Mouse (Mus musculus) lung, embryonic 14.5 days (tissue): ENCODE results near the gene Eif2d. TPM values are rescaled to one million over a fixed set of nuclear protein-coding genes. Genes with fewer than 3 reads are reported as not detected.

Experiments
- ATAC-seq: fragments of 200-750 bp; cut with Nextera tagmentation; 2 replicates; pipeline ENCODE4 v1.8.0; 2017; ENCODE audit warnings: mild to moderate bottlenecking, moderate TSS enrichment, moderate library complexity; ENCODE audit not compliant: insufficient read depth
- DNase-seq: peaks from one replicate; pipeline ENCODE4 v3.0.0-alpha.2; 2015
- H3K27ac ChIP-seq: fragments of 300-500 bp; sonication (generic); 2 replicates; pipeline ENCODE4 v1.5.1; 2014; ENCODE audit warnings: low read depth, mild to moderate bottlenecking, moderate library complexity
- H3K27me3 ChIP-seq: fragments of 300-500 bp; sonication (generic); 2 replicates; pipeline ENCODE4 v1.6.1; 2014; ENCODE audit warnings: low read length, control low read depth; ENCODE audit not compliant: insufficient read depth
- H3K36me3 ChIP-seq: fragments of 300-500 bp; sonication (generic); 2 replicates; pipeline ENCODE4 v1.6.1; 2014; ENCODE audit warnings: control low read depth; ENCODE audit not compliant: insufficient read depth
- H3K4me1 ChIP-seq: fragments of 300-500 bp; sonication (generic); 2 replicates; pipeline ENCODE4 v1.6.1; 2014; ENCODE audit warnings: antibody characterized with exemption, control low read depth; ENCODE audit not compliant: insufficient read depth
- H3K4me2 ChIP-seq: fragments of 300-500 bp; sonication (generic); 2 replicates; pipeline ENCODE4 v1.6.1; 2014; ENCODE audit warnings: mild to moderate bottlenecking
- H3K4me3 ChIP-seq: fragments of 300-500 bp; sonication (generic); 2 replicates; pipeline ENCODE4 v1.5.1; 2014; ENCODE audit warnings: low read depth, low read length
- H3K9ac ChIP-seq: fragments of 300-500 bp; sonication (generic); 2 replicates; pipeline ENCODE4 v1.6.1; 2014
- H3K9me3 ChIP-seq: fragments of 300-500 bp; sonication (generic); 2 replicates; pipeline ENCODE4 v1.6.1; 2016; ENCODE audit warnings: low read depth, low read length, control low read depth
- CTCF ChIP-seq: IDR thresholded peaks from 2 replicates; pipeline ENCODE4 v1.5.1; 2016; ENCODE audit warnings: antibody characterized with exemption, low read depth
- WGBS: fragments of 180-500 bp; shearing (Covaris S2); extraction: QIAGEN DNeasy Blood & Tissue Kit; methylation state at CpG from one replicate; pipeline ENCODE4 v1.1.7; 2014; 5-methylcytosine and 5-hydroxymethylcytosine counted together
- polyA plus RNA-seq: library from polyadenylated mRNA; unstranded; fragments of >200 nt; fragmentation: Nextera tagmentation; extraction: Ambion mirVana; gene quantifications from 2 replicates; pipeline ENCODE4 v1.2.1, GENCODE M21; 2014

Eif2d gene
- polyA plus RNA-seq, 1 experiment from 2014 or later = 58.0 TPM

DNA sequence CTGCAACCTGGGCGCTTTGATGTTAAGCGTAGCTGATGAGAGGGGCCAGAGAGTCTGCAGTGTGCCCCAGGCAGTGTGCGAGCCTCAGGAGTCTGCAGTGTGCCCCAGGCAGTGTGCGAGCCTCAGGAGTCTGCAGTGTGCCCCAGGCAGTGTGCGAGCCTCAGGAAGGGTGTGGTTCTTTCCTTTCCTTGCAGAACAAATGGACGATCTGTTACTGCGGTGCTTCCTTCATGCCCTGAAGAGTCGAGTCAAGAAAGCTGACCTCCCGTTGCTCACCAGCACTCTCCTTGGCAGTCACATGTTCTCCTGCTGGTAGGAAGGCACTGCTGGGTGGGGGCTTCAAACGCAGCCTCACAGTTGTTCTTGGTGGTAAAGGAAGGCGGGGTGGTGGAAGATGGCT lies 8.1 kb downstream of the Eif2d start:
- 85% methylated on average over 11 of the region's 11 CpGs for WGBS
- no peaks in the 10 kb centered on the region for H3K4me1 ChIP-seq
- no peak overlapping the region for H3K4me2 ChIP-seq
- H3K27ac ChIP-seq = no peak overlapping the region
- ATAC-seq = no peak
- TF ChIP-seq CTCF = no peak
- no peak overlapping the region for H3K9ac ChIP-seq
- peaks cover 70% of the 10 kb centered on the region for H3K36me3 ChIP-seq
- no peak overlapping the region for H3K4me3 ChIP-seq
- H3K27me3 ChIP-seq = no peaks in the 10 kb centered on the region
- DNase-seq = no peak
- H3K9me3 ChIP-seq = no peaks in the 10 kb centered on the region

GRCm38 (mm10) chr1:131164427-131164826 lies 11.4 kb downstream of the Eif2d start:
- H3K4me2 ChIP-seq = no peak overlapping the region
- ATAC-seq (no peak), DNase-seq (no peak)
- H3K27ac ChIP-seq = no peak overlapping the region
- H3K27me3 ChIP-seq = no peaks in the 10 kb centered on the region
- H3K4me1 ChIP-seq = no peaks in the 10 kb centered on the region
- no peaks in the 10 kb centered on the region for H3K9me3 ChIP-seq
- no peak overlapping the region for H3K4me3 ChIP-seq
- H3K9ac ChIP-seq = no peak overlapping the region
- no peak for TF ChIP-seq CTCF
- peaks cover 89% of the 10 kb centered on the region for H3K36me3 ChIP-seq
- 85% methylated on average over 6 of the region's 6 CpGs for WGBS

DNA sequence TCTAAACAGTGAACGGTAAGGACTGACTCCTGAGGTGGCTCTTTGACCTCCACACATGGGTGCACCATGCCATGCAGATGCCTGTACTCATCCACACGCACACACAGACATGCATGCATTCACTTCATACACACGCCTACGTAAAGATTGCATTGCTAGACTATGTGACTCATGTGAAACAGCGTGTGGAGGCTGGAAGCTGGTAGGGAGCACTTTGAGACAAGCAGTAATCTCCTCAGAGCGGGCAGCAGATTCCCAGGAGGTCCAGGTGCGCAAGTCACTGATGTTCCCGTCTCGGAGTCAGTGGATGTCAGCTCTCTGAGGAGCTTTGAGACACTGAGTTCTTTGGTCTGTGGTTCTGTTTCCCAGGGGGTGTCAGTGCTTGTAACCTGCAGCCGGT lies 14.6 kb downstream of the Eif2d start:
- no peak overlapping the region for H3K4me2 ChIP-seq
- TF ChIP-seq CTCF = no peak
- peaks cover 98% of the 10 kb centered on the region for H3K36me3 ChIP-seq
- no peak overlapping the region for H3K27ac ChIP-seq
- DNase-seq = no peak
- no peaks in the 10 kb centered on the region for H3K9me3 ChIP-seq
- no peaks in the 10 kb centered on the region for H3K27me3 ChIP-seq
- H3K4me1 ChIP-seq = no peaks in the 10 kb centered on the region
- H3K9ac ChIP-seq = no peak overlapping the region
- H3K4me3 ChIP-seq = no peak overlapping the region
- ATAC-seq = no peak
- WGBS = 93% methylated on average over 10 of the region's 10 CpGs

DNA sequence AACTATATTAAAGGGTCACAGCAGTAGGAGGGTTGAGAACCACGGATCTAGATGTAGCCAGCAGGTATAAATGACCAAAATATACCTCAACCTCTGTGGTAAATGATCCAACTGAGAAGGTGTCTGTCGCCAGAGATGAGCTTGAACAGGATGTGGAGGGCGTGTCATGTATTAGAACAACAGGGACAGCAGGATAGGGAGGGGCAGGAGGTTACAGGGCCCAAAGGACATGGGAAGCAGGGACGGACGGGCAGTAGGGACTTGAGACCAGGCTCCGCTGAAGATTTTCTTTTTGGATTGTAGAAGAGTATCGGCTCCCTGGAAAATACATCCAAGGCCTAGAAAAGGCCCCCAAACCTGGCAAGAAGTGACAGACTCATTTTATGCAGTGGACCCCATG lies 20.0 kb downstream of the Eif2d start:
- H3K27me3 ChIP-seq = no peaks in the 10 kb centered on the region
- no peak overlapping the region for H3K4me3 ChIP-seq
- H3K9ac ChIP-seq = no peak overlapping the region
- DNase-seq (no peak), ATAC-seq (no peak)
- H3K9me3 ChIP-seq = no peaks in the 10 kb centered on the region
- peaks cover 86% of the 10 kb centered on the region for H3K36me3 ChIP-seq
- WGBS = 84% methylated on average over 7 of the region's 7 CpGs
- no peaks in the 10 kb centered on the region for H3K4me1 ChIP-seq
- H3K27ac ChIP-seq = no peak overlapping the region
- TF ChIP-seq CTCF = no peak
- no peak overlapping the region for H3K4me2 ChIP-seq

GRCm38 (mm10) chr1:131173809-131174208 lies 20.8 kb downstream of the Eif2d start:
- no peak for TF ChIP-seq CTCF
- WGBS = 68% methylated on average over 6 of the region's 6 CpGs
- Histone ChIP-seq H3K27ac (no peak overlapping the region), H3K36me3 (peaks cover 86% of the 10 kb centered on the region), H3K4me3 (no peak overlapping the region), H3K27me3 (no peaks in the 10 kb centered on the region), H3K4me1 (no peaks in the 10 kb centered on the region), H3K9ac (no peak overlapping the region), H3K4me2 (no peak overlapping the region), H3K9me3 (no peaks in the 10 kb centered on the region)
- DNase-seq (no peak), ATAC-seq (no peak)

DNA sequence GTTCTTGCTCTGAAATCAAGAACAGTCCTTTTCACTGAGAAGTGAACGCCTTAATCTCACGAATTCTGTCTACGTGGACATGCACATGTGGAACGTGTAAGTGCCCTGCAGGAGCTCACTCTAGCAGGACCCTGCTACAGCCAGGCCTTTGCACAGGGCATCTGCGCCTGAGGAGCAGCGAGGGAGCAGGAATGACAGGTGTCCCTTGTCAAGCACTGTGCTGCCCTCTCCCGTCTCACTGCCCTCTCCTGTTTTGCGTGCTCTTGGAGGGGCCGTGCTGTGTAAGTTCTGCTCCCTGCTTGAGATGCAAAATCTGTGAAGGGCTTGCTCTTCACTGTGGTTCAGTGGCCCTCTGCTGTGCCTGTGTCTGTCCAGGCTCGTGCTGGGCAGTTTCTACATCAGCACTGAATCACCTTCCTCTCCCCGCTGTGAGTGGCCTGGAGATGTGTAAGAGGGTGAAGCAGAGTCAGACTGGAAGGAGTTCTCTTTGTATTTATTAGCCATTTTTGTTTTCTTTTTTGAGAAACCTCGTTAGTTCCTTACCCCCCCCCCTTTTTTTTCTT lies 21.4 kb downstream of the Eif2d start:
- Histone ChIP-seq H3K4me3 (no peak overlapping the region), H3K9ac (no peak overlapping the region), H3K36me3 (peaks cover 81% of the 10 kb centered on the region), H3K9me3 (no peaks in the 10 kb centered on the region), H3K27me3 (no peaks in the 10 kb centered on the region), H3K4me1 (no peaks in the 10 kb centered on the region), H3K27ac (no peak overlapping the region), H3K4me2 (no peak overlapping the region)
- no peak for TF ChIP-seq CTCF
- DNase-seq (no peak), ATAC-seq (no peak)
- WGBS = 78% methylated on average over 12 of the region's 12 CpGs

- TF ChIP-seq CTCF = no peak
- Histone ChIP-seq H3K4me3 (no peak overlapping the region), H3K4me2 (no peak overlapping the region), H3K4me1 (no peaks in the 10 kb centered on the region), H3K27me3 (no peaks in the 10 kb centered on the region), H3K36me3 (peaks cover 80% of the 10 kb centered on the region), H3K9me3 (no peaks in the 10 kb centered on the region), H3K9ac (no peak overlapping the region), H3K27ac (no peak overlapping the region)
- no peak for ATAC-seq
- no peak for DNase-seq
- WGBS = 100% methylated on average over 1 of the region's 1 CpGs
These were observed 22.2 kb downstream of the Eif2d start for GRCm38 (mm10) chr1:131175189-131175588.

- H3K4me1 ChIP-seq = no peaks in the 10 kb centered on the region
- no peak overlapping the region for H3K4me3 ChIP-seq
- H3K9ac ChIP-seq = no peak overlapping the region
- no peaks in the 10 kb centered on the region for H3K27me3 ChIP-seq
- H3K9me3 ChIP-seq = no peaks in the 10 kb centered on the region
- no peak overlapping the region for H3K27ac ChIP-seq
- DNase-seq = no peak
- 94% methylated on average over 8 of the region's 8 CpGs for WGBS
- H3K4me2 ChIP-seq = no peak overlapping the region
- no peak for ATAC-seq
- H3K36me3 ChIP-seq = peaks cover 76% of the 10 kb centered on the region
- no peak for TF ChIP-seq CTCF
These were observed 22.8 kb downstream of the Eif2d start for GRCm38 (mm10) chr1:131175819-131176218.
